Mouse (Mus musculus) brain, embryonic 14.5 days (tissue): ENCODE data around the gene Tmem274. TPM values are rescaled to one million over a fixed set of nuclear protein-coding genes. Genes with fewer than 3 reads are reported as not detected.

Experiments
- DNase-seq: peaks from one replicate; pipeline ENCODE4 v3.0.0-alpha.2; 2011; ENCODE audit warnings: low read depth
- CTCF ChIP-seq: fragments of 200-500 bp; IDR thresholded peaks from 2 replicates; pipeline ENCODE4 v1.5.1; 2012; ENCODE audit warnings: inconsistent platforms, mild to moderate bottlenecking, moderate library complexity, borderline replicate concordance; ENCODE audit not compliant: insufficient read depth, insufficient read length; ENCODE audit errors: extremely low read depth
- POLR2A ChIP-seq: fragments of 200-500 bp; IDR thresholded peaks from 2 replicates; pipeline ENCODE4 v1.6.1; 2012; ENCODE audit warnings: mild to moderate bottlenecking, inconsistent platforms, borderline replicate concordance; ENCODE audit not compliant: poor library complexity, insufficient read depth, insufficient read length, severe bottlenecking; ENCODE audit errors: extremely low read depth
- polyA plus RNA-seq: library from polyadenylated mRNA; depleted of rRNA; stranded (reverse); fragments of >200 nt; gene quantifications from 2 replicates; pipeline ENCODE4 v1.2.3, GENCODE M21; 2012; rRNA removed

Tmem274 gene
- polyA plus RNA-seq, 1 experiment, result not detected

GRCm38 (mm10) chr4:149506904-149507303 lies 29.7 kb downstream of the Tmem274 start:
- TF ChIP-seq POLR2A (no peak), CTCF (no peak)
- no peak for DNase-seq

- TF ChIP-seq CTCF (no peak), POLR2A (no peak)
- DNase-seq, result peak; percentile 80
These were observed 34.1 kb downstream of the Tmem274 start for GRCm38 (mm10) chr4:149511221-149511646.

- peak; percentile 50 for DNase-seq
- no peak for TF ChIP-seq POLR2A
These were observed 34.9 kb downstream of the Tmem274 start for GRCm38 (mm10) chr4:149512072-149512471.

GRCm38 (mm10) chr4:149515706-149516105 lies 38.5 kb downstream of the Tmem274 start:
- TF ChIP-seq CTCF (no peak), POLR2A (no peak)

GRCm38 (mm10) chr4:149517868-149518340 lies 40.7 kb downstream of the Tmem274 start, which contains the start of gene Ctnnbip1:
Gene Ctnnbip1 (plus strand): TSS chr4:149518236.
- DNase-seq, result peak; percentile 99
- TF ChIP-seq POLR2A, result peak; percentile 83
- no peak for TF ChIP-seq CTCF

More at GRCm38 (mm10) chr4:149515706-149516105, 38.5 kb downstream of the Tmem274 start:
- DNase-seq, result no peak

- peak; percentile 27 for DNase-seq
- TF ChIP-seq POLR2A (no peak), CTCF (no peak)
These were observed 41.4 kb downstream of the Tmem274 start for GRCm38 (mm10) chr4:149518351-149519220.

- DNase-seq, result no peak
- TF ChIP-seq POLR2A, result no peak
- TF ChIP-seq CTCF, result no peak
These were observed 44.1 kb downstream of the Tmem274 start for GRCm38 (mm10) chr4:149521258-149521657.

GRCm38 (mm10) chr4:149523961-149524360 lies 46.8 kb downstream of the Tmem274 start:
- TF ChIP-seq CTCF, result no peak
- no peak for TF ChIP-seq POLR2A

GRCm38 (mm10) chr4:149525170-149525569 lies 48.0 kb downstream of the Tmem274 start:
- TF ChIP-seq POLR2A (no peak), CTCF (no peak)
- DNase-seq, result no peak

More at GRCm38 (mm10) chr4:149523961-149524360, 46.8 kb downstream of the Tmem274 start:
- DNase-seq, result no peak

- no peak for DNase-seq
- TF ChIP-seq CTCF (no peak), POLR2A (no peak)
These were observed 48.6 kb downstream of the Tmem274 start for GRCm38 (mm10) chr4:149525811-149526210.

- DNase-seq, result peak; percentile 25
- TF ChIP-seq CTCF, result no peak
- TF ChIP-seq POLR2A, result no peak
These were observed 49.2 kb downstream of the Tmem274 start for GRCm38 (mm10) chr4:149526330-149526729.

- DNase-seq, result no peak
- no peak for TF ChIP-seq CTCF
- TF ChIP-seq POLR2A, result no peak
These were observed 50.6 kb downstream of the Tmem274 start for GRCm38 (mm10) chr4:149527621-149528354.

- no peak for DNase-seq
- TF ChIP-seq CTCF, result no peak
- TF ChIP-seq POLR2A, result no peak
These were observed 52.5 kb downstream of the Tmem274 start for GRCm38 (mm10) chr4:149529691-149530090.

Other genes starting within 250 kb of the Tmem274 start
- 189 and 232 TPM in 2 replicates for gene Kif1b, start 169.7 kb upstream of the Tmem274 start, polyA plus RNA-seq
- gene Ube4b, start 50.6 kb upstream of the Tmem274 start, polyA plus RNA-seq, result 76.5 and 131 TPM in 2 replicates
- gene Rbp7, start 22.4 kb upstream of the Tmem274 start, polyA plus RNA-seq, result 0.21 TPM in 1 of 2 replicates, not detected in the other
- gene Nmnat1, start 7.8 kb downstream of the Tmem274 start, polyA plus RNA-seq, result 7.5 and 9.9 TPM in 2 replicates
- 31.7 and 32.0 TPM in 2 replicates for gene Lzic, start 7.9 kb downstream of the Tmem274 start, polyA plus RNA-seq
- 59.0 and 62.8 TPM in 2 replicates for gene Ctnnbip1, start 40.9 kb downstream of the Tmem274 start, polyA plus RNA-seq
- 51.4 and 145 TPM in 2 replicates for gene Clstn1, start 109.1 kb downstream of the Tmem274 start, polyA plus RNA-seq
- 14.5 and 22.4 TPM in 2 replicates for gene Pik3cd, start 225.2 kb downstream of the Tmem274 start, polyA plus RNA-seq